8 mouse cellular contexts compared by ENCODE assay signal in genomic region chr12:79261035-79261434, GRCm38 (mm10). TPM values are rescaled to one million over a fixed set of nuclear protein-coding genes. Genes with fewer than 3 reads are reported as not detected.
A peak's percentile ranks its signal among the peaks of the same experiment; 100 is the strongest.
DNase-seq lines count a peak whose midpoint lies in the region; ATAC-seq and TF ChIP-seq lines count a peak whose summit lies in the region.

No protein-coding gene starts in this region.

- no peaks in the 10 kb centered on the region for H3K27me3 ChIP-seq in forebrain, embryonic 11.5 days (ENCODE audit: control insufficient read depth, insufficient read depth, low read length)
- no peaks in the 10 kb centered on the region for H3K27me3 ChIP-seq in forebrain, embryonic 16.5 days (replicated peaks; ENCODE audit: control insufficient read depth, insufficient read depth, low read length)
- H3K27me3 ChIP-seq in liver, adult 2 months (ENCODE audit: control insufficient read depth, insufficient read depth, low read length) = no peaks in the 10 kb centered on the region
- H3K27me3 ChIP-seq in liver, embryonic 11.5 days (replicated peaks; ENCODE audit: control insufficient read depth, insufficient read depth, low read length) = no peaks in the 10 kb centered on the region

- peak; percentile 65 for DNase-seq in forebrain, embryonic 11.5 days (ENCODE audit: low spot score)
- no peak for DNase-seq in liver, adult 2 months (ENCODE audit: extremely low read depth, low read depth, low spot score)
- DNase-seq in liver, embryonic 11.5 days (ENCODE audit: low spot score) = no peak
- peak; percentile 47 for DNase-seq in Muller cell, postnatal 12 days (ENCODE audit: inconsistent ontology term)
- DNase-seq in forelimb bud, embryonic 11.5 days (ENCODE audit: low read depth, low spot score) = peak; percentile 3
- DNase-seq in lung, postnatal 36 days = peak; percentile 24

- H3K4me3 ChIP-seq in forebrain, embryonic 11.5 days (ENCODE audit: low read depth, low read length) = no peak overlapping the region
- H3K4me3 ChIP-seq in forebrain, embryonic 16.5 days (replicated peaks; ENCODE audit: low read length) = no peak overlapping the region
- H3K4me3 ChIP-seq in liver, adult 2 months (ENCODE audit: insufficient read depth, low read depth, low read length) = no peak overlapping the region
- no peak overlapping the region for H3K4me3 ChIP-seq in liver, embryonic 11.5 days (ENCODE audit: low read depth, low read length)

- H3K4me2 ChIP-seq in forebrain, embryonic 11.5 days (ENCODE audit: low read depth, low read length, severe bottlenecking) = no peak overlapping the region
- no peak overlapping the region for H3K4me2 ChIP-seq in forebrain, embryonic 16.5 days (ENCODE audit: low read length)
- H3K4me2 ChIP-seq in liver, embryonic 11.5 days = no peak overlapping the region

- H3K36me3 ChIP-seq in forebrain, embryonic 11.5 days (ENCODE audit: control insufficient read depth, insufficient read depth, low read length) = peaks cover 5% of the 10 kb centered on the region; the same call in 1 of the 2 replicates
- peaks cover 22% of the 10 kb centered on the region for H3K36me3 ChIP-seq in forebrain, embryonic 16.5 days (ENCODE audit: control insufficient read depth, insufficient read depth)
- H3K36me3 ChIP-seq in liver, adult 2 months (ENCODE audit: control insufficient read depth, insufficient read depth, low read length) = peaks cover 61% of the 10 kb centered on the region
- H3K36me3 ChIP-seq in liver, embryonic 11.5 days (ENCODE audit: control insufficient read depth, insufficient read depth, low read length) = peaks cover 31% of the 10 kb centered on the region

- H3K27ac ChIP-seq in forebrain, embryonic 11.5 days (ENCODE audit: low read depth, low read length) = no peak overlapping the region
- H3K27ac ChIP-seq in forebrain, embryonic 16.5 days (ENCODE audit: low read length) = no peak overlapping the region
- no peak overlapping the region for H3K27ac ChIP-seq in liver, adult 2 months (replicated peaks; ENCODE audit: insufficient read depth, low read depth, low read length)
- no peak overlapping the region for H3K27ac ChIP-seq in liver, embryonic 11.5 days (ENCODE audit: low read depth, low read length)

- no peaks in the 10 kb centered on the region for H3K79me2 ChIP-seq in liver, adult 2 months (ENCODE audit: control insufficient read depth, insufficient read depth, low read length)

- ATAC-seq in forebrain, embryonic 11.5 days (replicated peaks; ENCODE audit: low FRiP score) = no peak
- ATAC-seq in forebrain, embryonic 16.5 days = no peak
- no peak for ATAC-seq in liver, embryonic 11.5 days (replicated peaks; ENCODE audit: low FRiP score)
- ATAC-seq in activated CD4-positive, CD25-positive, alpha-beta regulatory T cell, adult 4 months = no peak

- H3K9me3 ChIP-seq in forebrain, embryonic 11.5 days (ENCODE audit: control insufficient read depth, low read length) = no peaks in the 10 kb centered on the region
- H3K9me3 ChIP-seq in forebrain, embryonic 16.5 days (ENCODE audit: control insufficient read depth, low read length) = no peaks in the 10 kb centered on the region
- no peaks in the 10 kb centered on the region for H3K9me3 ChIP-seq in liver, embryonic 11.5 days (ENCODE audit: control insufficient read depth, low read length)

- H3K4me1 ChIP-seq in forebrain, embryonic 11.5 days (replicated peaks; ENCODE audit: control insufficient read depth, insufficient read depth, low read length) = no peaks in the 10 kb centered on the region
- H3K4me1 ChIP-seq in forebrain, embryonic 16.5 days (replicated peaks; ENCODE audit: control insufficient read depth, insufficient read depth, low read length) = no peaks in the 10 kb centered on the region
- no peaks in the 10 kb centered on the region for H3K4me1 ChIP-seq in liver, adult 2 months (ENCODE audit: control insufficient read depth, insufficient read depth, low read length)
- H3K4me1 ChIP-seq in liver, embryonic 11.5 days (replicated peaks; ENCODE audit: control insufficient read depth, insufficient read depth, low read length) = no peaks in the 10 kb centered on the region

- peak; percentile 59 for TF ChIP-seq CTCF in liver, adult 2 months (IDR thresholded peaks at IDR 0.05; ENCODE audit: low read depth, low read length)

- H3K9ac ChIP-seq in forebrain, embryonic 11.5 days (ENCODE audit: low read length) = no peak overlapping the region
- H3K9ac ChIP-seq in forebrain, embryonic 16.5 days (replicated peaks; ENCODE audit: low read depth, low read length) = no peak overlapping the region
- no peak overlapping the region for H3K9ac ChIP-seq in liver, adult 2 months (ENCODE audit: low read depth, low read length)
- no peak overlapping the region for H3K9ac ChIP-seq in liver, embryonic 11.5 days (ENCODE audit: low read depth, low read length)

- 57% methylated on average over 5 of the region's 5 CpGs for WGBS in forebrain, embryonic 11.5 days
- WGBS in forebrain, embryonic 16.5 days = 53% methylated on average over 5 of the region's 5 CpGs
- WGBS in liver, adult 2 months = 77% methylated on average over 5 of the region's 5 CpGs
- 53% methylated on average over 5 of the region's 5 CpGs for WGBS in liver, embryonic 11.5 days

- no peak for TF ChIP-seq POLR2A in liver, adult 2 months (IDR thresholded peaks at IDR 0.05; ENCODE audit: extremely low read depth, insufficient read depth, low read length)

RNA-seq across cellular contexts. Expression of gene Zfyve26, which starts 35.1 kb away (rescaled TPM):
- polyA plus RNA-seq in forebrain, embryonic 11.5 days (2014; fragmentation: Nextera tagmentation; extraction: Ambion mirVana) = 16.1 and 18.0 TPM in 2 replicates
- polyA plus RNA-seq in forebrain, embryonic 16.5 days (2015; fragmentation: Nextera tagmentation; extraction: Ambion mirVana) = 11.5 and 14.8 TPM in 2 replicates
- 17.6 and 27.9 TPM in 2 replicates for total RNA-seq in liver, adult 2 months (2014; rRNA removed)
- 15.4 and 20.5 TPM in 2 replicates for polyA plus RNA-seq in liver, adult 2 months (2012; rRNA removed)
- polyA plus RNA-seq in liver, embryonic 11.5 days (2014; fragmentation: Nextera tagmentation; extraction: Ambion mirVana) = 16.2 and 18.0 TPM in 2 replicates
- 10 to 100 TPM; 16.4 to 23.8 TPM for polyA plus RNA-seq in activated CD4-positive, CD25-positive, alpha-beta regulatory T cell, adult 4 months (2017; shearing (Covaris generic))

RNA-seq across cellular contexts. Expression of gene Rad51b, which starts 36.0 kb away (rescaled TPM):
- 8.0 and 8.1 TPM in 2 replicates for polyA plus RNA-seq in forebrain, embryonic 11.5 days (2014; fragmentation: Nextera tagmentation; extraction: Ambion mirVana)
- 2.6 and 2.7 TPM in 2 replicates for polyA plus RNA-seq in forebrain, embryonic 16.5 days (2015; fragmentation: Nextera tagmentation; extraction: Ambion mirVana)
- total RNA-seq in liver, adult 2 months (2014; rRNA removed) = 1.7 TPM in 2 replicates
- polyA plus RNA-seq in liver, adult 2 months (2012; rRNA removed) = 0.55 and 0.58 TPM in 2 replicates
- 7.7 and 8.3 TPM in 2 replicates for polyA plus RNA-seq in liver, embryonic 11.5 days (2014; fragmentation: Nextera tagmentation; extraction: Ambion mirVana)
- polyA plus RNA-seq in activated CD4-positive, CD25-positive, alpha-beta regulatory T cell, adult 4 months (2017; shearing (Covaris generic)) = 1 to 10 TPM; 1.9 to 2.8 TPM

RNA-seq across cellular contexts. Expression of gene Rdh12, which starts 52.3 kb away (rescaled TPM):
- polyA plus RNA-seq in forebrain, embryonic 11.5 days (2014; fragmentation: Nextera tagmentation; extraction: Ambion mirVana) = 0.85 and 1.8 TPM in 2 replicates
- 0.77 and 1.4 TPM in 2 replicates for polyA plus RNA-seq in forebrain, embryonic 16.5 days (2015; fragmentation: Nextera tagmentation; extraction: Ambion mirVana)
- not detected in 2 replicates for total RNA-seq in liver, adult 2 months (2014; rRNA removed)
- polyA plus RNA-seq in liver, adult 2 months (2012; rRNA removed) = not detected in 2 replicates
- polyA plus RNA-seq in liver, embryonic 11.5 days (2014; fragmentation: Nextera tagmentation; extraction: Ambion mirVana) = 0.58 and 0.62 TPM in 2 replicates
- 10 to 100 TPM; 11.2 to 20.6 TPM for polyA plus RNA-seq in activated CD4-positive, CD25-positive, alpha-beta regulatory T cell, adult 4 months (2017; shearing (Covaris generic))

Comparison
In these comparisons a context has a peak if more than half of its experiments do, and no peak if none do; other contexts are left out.
1. DNase-seq: peak in forebrain, embryonic 11.5 days (single experiment), Muller cell, postnatal 12 days (single experiment), forelimb bud, embryonic 11.5 days (single experiment) and lung, postnatal 36 days (single experiment); none in liver, adult 2 months (single experiment) and liver, embryonic 11.5 days (single experiment).